Mouse (Mus musculus) CD8-positive naive resting alpha-beta T cell, adult 2 months (primary cell): Measurements from ENCODE around the gene Gpr157.

Source experiments
- DNase-seq, 2 experiments: peaks; one replicate each; pipeline ENCODE4 v3.0.0; 2022; ENCODE audit warnings: low read depth in 2 of 2, low spot score in 2 of 2

Gpr157 gene

GRCm38 (mm10) chr4:150070136-150070535 lies 17.0 kb upstream of the Gpr157 start:
- no peak for DNase-seq

GRCm38 (mm10) chr4:150072416-150073101 lies 14.6 kb upstream of the Gpr157 start:
- no peak for DNase-seq

GRCm38 (mm10) chr4:150073102-150073473 lies 14.1 kb upstream of the Gpr157 start:
- peak in 1 of 2 experiments; percentile 23 for DNase-seq

- no peak for DNase-seq
These were observed 11.8 kb upstream of the Gpr157 start for GRCm38 (mm10) chr4:150075350-150075749.

GRCm38 (mm10) chr4:150076147-150076546 lies 11.0 kb upstream of the Gpr157 start:
- DNase-seq = no peak

- DNase-seq = no peak
These were observed 8.5 kb upstream of the Gpr157 start for GRCm38 (mm10) chr4:150078646-150079045.

GRCm38 (mm10) chr4:150079244-150079643 lies 7.9 kb upstream of the Gpr157 start:
- no peak for DNase-seq

- DNase-seq = no peak
These were observed 6.7 kb upstream of the Gpr157 start for GRCm38 (mm10) chr4:150080330-150080967.

- DNase-seq = no peak
These were observed 1.8 kb upstream of the Gpr157 start for GRCm38 (mm10) chr4:150085366-150085765.

- DNase-seq = no peak
These were observed 364 bp upstream of the Gpr157 start for GRCm38 (mm10) chr4:150086841-150087160.

GRCm38 (mm10) chr4:150087890-150088530 lies 845 bp downstream of the Gpr157 start:
- no peak for DNase-seq

- DNase-seq = no peak
These were observed 2.0 kb downstream of the Gpr157 start for GRCm38 (mm10) chr4:150089121-150089520.

GRCm38 (mm10) chr4:150091887-150092582 lies 4.9 kb downstream of the Gpr157 start:
- peak; percentile 54 to 74 for DNase-seq

GRCm38 (mm10) chr4:150092583-150092902 lies 5.4 kb downstream of the Gpr157 start:
- no peak for DNase-seq

- no peak for DNase-seq
These were observed 6.6 kb downstream of the Gpr157 start for GRCm38 (mm10) chr4:150093560-150094462.

- no peak for DNase-seq
These were observed 7.3 kb downstream of the Gpr157 start for GRCm38 (mm10) chr4:150094463-150094789.

- no peak for DNase-seq
These were observed 9.1 kb downstream of the Gpr157 start for GRCm38 (mm10) chr4:150096309-150096708.

- no peak for DNase-seq
These were observed 10.7 kb downstream of the Gpr157 start for GRCm38 (mm10) chr4:150097847-150098246.

GRCm38 (mm10) chr4:150098880-150099279 lies 11.7 kb downstream of the Gpr157 start:
- DNase-seq = peak; percentile 68 to 74

- DNase-seq = no peak
These were observed 15.7 kb downstream of the Gpr157 start for GRCm38 (mm10) chr4:150102822-150103221.

GRCm38 (mm10) chr4:150105671-150106070 lies 18.5 kb downstream of the Gpr157 start:
- no peak for DNase-seq
